Mouse (Mus musculus): Measurements from ENCODE around the gene Clcnka. TPM values are rescaled to one million over a fixed set of nuclear protein-coding genes. Genes with fewer than 3 reads are reported as not detected.

Gene Clcnka
- not detected for polyA plus RNA-seq (2017; shearing (Covaris generic))

DNA sequence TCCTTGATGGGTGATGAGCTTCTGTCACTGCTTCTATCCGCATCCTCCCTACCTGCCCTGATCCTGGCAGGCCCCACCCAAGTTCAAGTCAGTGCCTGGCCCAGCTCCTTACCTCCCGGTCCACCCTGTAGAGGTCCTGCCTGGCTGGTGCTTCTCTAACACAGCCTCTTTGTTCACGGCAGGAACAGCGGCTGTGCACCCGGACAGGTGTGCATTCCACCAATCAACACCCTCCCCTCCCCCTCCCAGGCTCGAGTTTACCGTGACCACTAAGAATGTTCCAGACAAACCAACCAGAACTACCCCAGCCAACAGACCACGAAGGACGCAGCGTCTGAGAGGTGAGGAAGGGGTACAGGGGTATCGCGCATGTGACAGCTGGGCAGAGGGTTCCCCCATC is at the start of gene Clcnka:
Gene Clcnka, minus strand, starts transcription at position 180 of the 400 bp plus-strand sequence.

DNA sequence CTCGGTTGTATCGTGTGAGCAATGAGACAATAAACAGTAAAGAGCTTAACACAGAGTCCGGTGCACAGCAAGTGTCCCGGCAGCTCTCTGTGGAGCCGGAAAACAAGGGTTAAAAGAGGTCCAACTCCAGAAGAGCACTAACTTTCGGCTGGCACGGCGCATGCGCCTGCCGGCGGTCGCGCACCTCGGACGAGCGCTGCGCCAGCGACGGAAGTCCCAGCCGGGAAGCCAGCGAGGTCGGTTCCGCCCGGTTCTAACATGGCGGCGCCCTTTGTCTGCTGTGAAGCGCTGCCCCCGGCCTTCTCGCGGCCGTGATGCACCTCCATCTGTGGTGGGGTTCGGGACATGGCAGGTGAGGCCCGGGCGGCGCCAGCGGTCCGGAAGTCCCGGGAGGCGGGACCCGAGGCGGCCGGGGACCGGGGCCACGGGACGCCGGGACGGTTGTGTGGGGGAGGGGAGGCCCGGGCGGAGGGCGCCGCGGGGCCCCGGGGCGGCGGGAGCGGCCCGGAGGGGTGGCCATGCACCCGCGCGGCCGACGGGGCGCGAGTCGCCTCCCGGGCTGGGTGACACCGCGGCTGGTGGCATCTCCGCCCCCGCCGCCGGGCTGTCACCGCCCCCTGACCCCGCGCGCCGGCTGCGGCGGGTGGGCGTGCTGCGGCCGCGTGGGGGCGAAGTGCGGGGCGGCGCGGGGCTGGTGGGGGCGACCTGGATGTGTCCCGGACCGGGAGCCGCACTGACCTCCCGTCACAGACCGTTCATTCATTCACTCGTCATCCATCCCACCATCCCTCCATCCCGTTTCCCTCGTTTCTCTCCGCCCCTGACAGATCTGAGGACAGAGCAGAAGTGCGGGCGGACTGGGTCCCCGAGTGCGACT is 46.2 kb upstream of the Clcnka start, which contains the start of gene Zbtb17:
Gene Zbtb17, plus strand, starts transcription at position 204 of the 877 bp plus-strand sequence.

DNA sequence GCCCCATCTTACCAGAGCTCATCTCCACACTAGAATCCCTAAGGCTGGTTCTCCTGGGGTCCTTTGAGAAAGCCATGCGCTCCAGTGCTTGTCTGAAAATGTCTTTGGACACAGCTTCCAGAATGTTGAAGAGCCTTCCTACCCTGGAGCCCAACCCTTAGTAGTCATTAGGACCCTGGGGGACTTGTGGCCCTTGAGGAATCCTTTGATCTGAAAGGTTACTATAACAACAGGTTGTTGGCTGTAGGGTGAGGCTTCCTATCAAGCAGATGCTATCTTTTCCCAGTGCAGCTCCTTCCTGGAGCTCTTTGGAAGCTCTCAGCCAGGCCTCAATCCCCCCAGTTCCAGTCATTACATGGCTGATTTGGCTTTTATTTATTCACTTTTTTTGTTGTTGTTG is 37.5 kb upstream of the Clcnka start, which contains the start of gene Srarp:
Gene Srarp, minus strand, starts transcription at position 132 of the 400 bp plus-strand sequence.

DNA sequence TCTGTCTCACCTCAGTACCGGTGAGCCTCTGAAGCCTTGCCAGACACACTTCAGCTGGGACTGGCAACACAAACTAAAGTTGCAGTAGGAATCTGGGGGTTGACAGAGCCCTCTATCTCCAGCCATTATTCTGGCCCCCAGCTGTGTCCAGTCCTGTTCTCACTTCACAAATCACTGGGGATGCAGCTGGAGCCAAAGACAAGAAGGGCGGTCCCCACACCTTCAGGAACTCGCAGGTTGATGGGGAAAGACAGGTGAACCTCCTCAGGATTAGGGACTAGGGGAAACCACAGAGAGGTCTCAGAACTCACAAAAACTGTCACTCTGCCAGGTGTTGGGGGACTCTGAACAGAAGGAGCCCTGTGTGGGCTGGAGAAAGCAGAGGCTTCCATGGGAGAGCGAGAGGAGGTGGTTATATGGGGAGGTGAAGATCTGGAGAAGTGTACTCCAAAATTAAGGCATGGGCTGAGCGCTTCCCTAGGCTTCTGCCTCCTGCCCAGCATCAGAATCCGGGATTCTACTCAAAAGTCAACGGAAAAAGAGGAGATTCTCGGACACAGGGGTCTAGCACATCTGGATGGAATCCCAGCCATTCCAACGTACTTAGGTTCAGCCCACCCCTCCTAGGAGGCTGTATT is 21.8 kb upstream of the Clcnka start, which contains the start of gene Hspb7:
Gene Hspb7, plus strand, starts transcription at position 588 of the 638 bp plus-strand sequence.

DNA sequence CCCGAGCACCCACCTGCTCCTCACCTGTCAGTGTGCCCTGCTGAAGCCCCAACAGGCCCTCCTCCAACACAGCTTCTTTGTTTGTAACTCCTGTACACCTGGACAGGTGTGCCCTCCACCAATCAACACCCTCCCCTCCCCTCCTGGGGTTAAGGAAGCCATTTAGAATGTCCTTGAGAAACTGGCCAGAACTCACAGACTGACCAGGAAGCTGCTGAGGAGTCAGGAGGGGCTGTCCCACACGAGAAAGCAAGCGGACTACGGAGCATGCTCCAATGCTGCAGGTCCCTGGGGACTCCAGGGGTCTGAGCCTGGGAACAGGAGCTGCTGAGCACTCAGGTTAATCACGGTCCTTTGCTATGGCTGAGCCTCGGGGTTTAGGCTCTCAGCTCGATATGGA is 17.4 kb upstream of the Clcnka start, which contains the start of gene Clcnkb:
Gene Clcnkb, minus strand, starts transcription at position 91 of the 400 bp plus-strand sequence.

DNA sequence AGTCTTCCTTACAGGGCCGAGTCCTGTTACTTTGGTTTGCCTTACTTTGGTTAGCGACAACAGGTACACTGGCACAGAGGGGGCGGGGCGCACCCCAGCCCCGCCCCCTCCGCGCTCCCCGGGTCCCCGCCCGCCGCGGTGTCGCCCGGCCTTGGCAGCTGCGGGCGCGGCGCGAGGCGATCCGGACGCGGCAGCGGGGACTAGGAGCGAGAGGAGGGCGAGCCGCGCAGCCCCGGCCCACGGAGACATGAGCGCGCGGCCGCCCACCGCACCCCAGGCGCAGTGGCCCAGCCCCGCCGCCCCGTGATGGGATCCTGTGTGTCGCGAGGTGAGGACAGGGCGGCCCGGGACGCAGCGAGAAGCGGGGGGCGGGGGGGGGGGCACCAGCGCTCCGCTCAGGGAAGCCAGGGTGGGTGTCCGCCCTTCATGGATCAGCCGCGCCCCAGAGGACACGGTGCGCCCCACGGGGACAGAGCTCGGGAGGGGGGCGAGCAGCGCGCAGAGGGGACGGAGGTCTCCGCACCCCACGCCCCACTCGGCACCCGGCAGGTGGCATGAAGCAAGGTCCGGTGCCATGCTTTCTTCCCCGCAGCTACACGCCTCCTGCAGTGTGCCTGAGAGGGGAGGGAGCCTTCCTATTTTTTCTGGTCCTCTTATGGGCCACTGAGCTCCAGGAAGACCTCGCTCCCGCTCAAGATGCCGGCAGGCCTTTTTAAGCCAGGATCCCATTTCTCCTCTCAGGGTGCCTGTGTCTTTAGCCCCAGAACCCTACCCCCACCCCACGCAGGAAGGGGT is 30.3 kb downstream of the Clcnka start, which contains the start of gene Fam131c:
Gene Fam131c, plus strand, starts transcription at position 224 of the 795 bp plus-strand sequence.

Other genes starting within 250 kb of the Clcnka start
- 5.8 TPM for gene Rsg1, start 184.8 kb downstream of the Clcnka start, polyA plus RNA-seq (2017; shearing (Covaris generic))
- not detected for gene Arhgef19, start 159.2 kb downstream of the Clcnka start, polyA plus RNA-seq (2017; shearing (Covaris generic))
- not detected for gene Epha2, start 97.5 kb downstream of the Clcnka start, polyA plus RNA-seq (2017; shearing (Covaris generic))
- gene Fam131c, start 30.5 kb downstream of the Clcnka start, polyA plus RNA-seq (2017; shearing (Covaris generic)), result not detected
- not detected for gene Clcnkb, start 17.3 kb upstream of the Clcnka start, polyA plus RNA-seq (2017; shearing (Covaris generic))
- gene Hspb7, start 22.1 kb upstream of the Clcnka start, polyA plus RNA-seq (2017; shearing (Covaris generic)), result not detected
- gene Srarp, start 37.4 kb upstream of the Clcnka start, polyA plus RNA-seq (2017; shearing (Covaris generic)), result not detected
- 42.6 TPM for gene Zbtb17, start 45.9 kb upstream of the Clcnka start, polyA plus RNA-seq (2017; shearing (Covaris generic))
- 7.7 TPM for gene Spen, start 139.9 kb upstream of the Clcnka start, polyA plus RNA-seq (2017; shearing (Covaris generic))
- gene Fblim1, start 207.4 kb upstream of the Clcnka start, polyA plus RNA-seq (2017; shearing (Covaris generic)), result not detected
- 0.17 TPM for gene Tmem82, start 219.9 kb upstream of the Clcnka start, polyA plus RNA-seq (2017; shearing (Covaris generic))
- gene Slc25a34, start 225.1 kb upstream of the Clcnka start, polyA plus RNA-seq (2017; shearing (Covaris generic)), result 0.10 TPM

Measured in CD4-positive, CD25-positive, alpha-beta regulatory T cell, adult 9 weeks (primary cell).